Mouse (Mus musculus): ENCODE measurements around the gene Hps6. TPM values are rescaled to one million over a fixed set of nuclear protein-coding genes. Genes with fewer than 3 reads are reported as not detected.

Gene Hps6
- polyA plus RNA-seq, 1 experiment: 7.4 TPM

GRCm38 (mm10) chr19:45993981-45994737 lies 9.1 kb upstream of the Hps6 start:
- H3K4me3 ChIP-seq (ENCODE audit: extremely low read depth, insufficient read depth, insufficient read length): no peak overlapping the region
- H3K36me3 ChIP-seq (ENCODE audit: control insufficient read depth, insufficient read depth, low read length): no peaks in the 10 kb centered on the region
- no peak overlapping the region for H3K27ac ChIP-seq (ENCODE audit: insufficient read depth, low read length)
- TF ChIP-seq CTCF (IDR thresholded peaks at IDR 0.05; ENCODE audit: extremely low read depth, insufficient read depth, insufficient read length, insufficient replicate concordance) (no peak), POLR2A (IDR thresholded peaks at IDR 0.05; ENCODE audit: low read depth, low read length) (no peak)
- no peaks in the 10 kb centered on the region for H3K27me3 ChIP-seq (ENCODE audit: control insufficient read depth, insufficient read depth, low read length)
- peaks cover 2% of the 10 kb centered on the region; the same call in 1 of the 2 replicates for H3K4me1 ChIP-seq (ENCODE audit: control insufficient read depth, insufficient read depth, insufficient read length)
- no peak for DNase-seq (ENCODE audit: low read depth in 1 of 2, low spot score in 2 of 2)
- 93% methylated on average over 13 of the region's 13 CpGs for WGBS

- no peak for DNase-seq (ENCODE audit: low read depth in 1 of 2, low spot score in 2 of 2)
- Histone ChIP-seq H3K27ac (ENCODE audit: insufficient read depth, low read length) (peak overlapping the region; percentile 99; the same call in 1 of the 2 replicates), H3K4me1 (ENCODE audit: control insufficient read depth, insufficient read depth, insufficient read length) (peaks cover 2% of the 10 kb centered on the region; the same call in 1 of the 2 replicates), H3K27me3 (ENCODE audit: control insufficient read depth, insufficient read depth, low read length) (no peaks in the 10 kb centered on the region), H3K36me3 (ENCODE audit: control insufficient read depth, insufficient read depth, low read length) (no peaks in the 10 kb centered on the region), H3K4me3 (ENCODE audit: extremely low read depth, insufficient read depth, insufficient read length) (0 out of 2 replicates have a peak overlapping the region, but pooled peaks have one; percentile 14)
- 40% methylated on average over 5 of the region's 5 CpGs for WGBS
- no peak for TF ChIP-seq CTCF (IDR thresholded peaks at IDR 0.05; ENCODE audit: extremely low read depth, insufficient read depth, insufficient read length, insufficient replicate concordance)
- no peak for TF ChIP-seq POLR2A (IDR thresholded peaks at IDR 0.05; ENCODE audit: low read depth, low read length)
These were observed 5.9 kb upstream of the Hps6 start for GRCm38 (mm10) chr19:45997365-45997764.

- 1% methylated on average over 74 of the region's 76 CpGs for WGBS
- peak; percentile 25 for TF ChIP-seq POLR2A (IDR thresholded peaks at IDR 0.05; ENCODE audit: low read depth, low read length)
- no peak for TF ChIP-seq CTCF (IDR thresholded peaks at IDR 0.05; ENCODE audit: extremely low read depth, insufficient read depth, insufficient read length, insufficient replicate concordance)
- Histone ChIP-seq H3K27me3 (ENCODE audit: control insufficient read depth, insufficient read depth, low read length) (no peaks in the 10 kb centered on the region), H3K4me1 (ENCODE audit: control insufficient read depth, insufficient read depth, insufficient read length) (peaks cover 2% of the 10 kb centered on the region; the same call in 1 of the 2 replicates), H3K36me3 (ENCODE audit: control insufficient read depth, insufficient read depth, low read length) (no peaks in the 10 kb centered on the region), H3K4me3 (ENCODE audit: extremely low read depth, insufficient read depth, insufficient read length) (peak within 1 kb of the TSS; percentile 85), H3K27ac (ENCODE audit: insufficient read depth, low read length) (peak within 1 kb of the TSS; percentile 99)
- peak; percentile 87 to 95 for DNase-seq (ENCODE audit: low read depth in 1 of 2, low spot score in 2 of 2)
These were observed 5.3 kb upstream of the Hps6 start, which contains the start of gene Armh3 for GRCm38 (mm10) chr19:45997785-45998693. TSS of gene Armh3 (minus strand) at chr19:45998488.

- Histone ChIP-seq H3K27me3 (ENCODE audit: control insufficient read depth, insufficient read depth, low read length) (no peaks in the 10 kb centered on the region), H3K27ac (ENCODE audit: insufficient read depth, low read length) (no peak overlapping the region), H3K4me1 (ENCODE audit: control insufficient read depth, insufficient read depth, insufficient read length) (peaks cover 2% of the 10 kb centered on the region; the same call in 1 of the 2 replicates), H3K36me3 (ENCODE audit: control insufficient read depth, insufficient read depth, low read length) (no peaks in the 10 kb centered on the region), H3K4me3 (ENCODE audit: extremely low read depth, insufficient read depth, insufficient read length) (peak overlapping the region; percentile 85; the same call in 1 of the 2 replicates)
- TF ChIP-seq CTCF (IDR thresholded peaks at IDR 0.05; ENCODE audit: extremely low read depth, insufficient read depth, insufficient read length, insufficient replicate concordance) (no peak), POLR2A (IDR thresholded peaks at IDR 0.05; ENCODE audit: low read depth, low read length) (no peak)
- DNase-seq (ENCODE audit: low read depth in 1 of 2, low spot score in 2 of 2): no peak
- WGBS: 13% methylated on average over 8 of the region's 8 CpGs
These were observed 4.6 kb upstream of the Hps6 start for GRCm38 (mm10) chr19:45998694-45999217.

GRCm38 (mm10) chr19:45999378-45999777 lies 3.9 kb upstream of the Hps6 start:
- 51% methylated on average over 1 of the region's 1 CpGs for WGBS
- Histone ChIP-seq H3K36me3 (ENCODE audit: control insufficient read depth, insufficient read depth, low read length) (no peaks in the 10 kb centered on the region), H3K27me3 (ENCODE audit: control insufficient read depth, insufficient read depth, low read length) (no peaks in the 10 kb centered on the region), H3K4me1 (ENCODE audit: control insufficient read depth, insufficient read depth, insufficient read length) (peaks cover 8% of the 10 kb centered on the region; the same call in 1 of the 2 replicates), H3K4me3 (ENCODE audit: extremely low read depth, insufficient read depth, insufficient read length) (no peak overlapping the region), H3K27ac (ENCODE audit: insufficient read depth, low read length) (no peak overlapping the region)
- DNase-seq (ENCODE audit: low read depth in 1 of 2, low spot score in 2 of 2): no peak
- TF ChIP-seq POLR2A (IDR thresholded peaks at IDR 0.05; ENCODE audit: low read depth, low read length) (no peak), CTCF (IDR thresholded peaks at IDR 0.05; ENCODE audit: extremely low read depth, insufficient read depth, insufficient read length, insufficient replicate concordance) (no peak)

GRCm38 (mm10) chr19:46002279-46002678 lies 1.0 kb upstream of the Hps6 start:
- H3K36me3 ChIP-seq (ENCODE audit: control insufficient read depth, insufficient read depth, low read length): peaks cover 3% of the 10 kb centered on the region; the same call in 1 of the 2 replicates
- no peak for TF ChIP-seq CTCF (IDR thresholded peaks at IDR 0.05; ENCODE audit: extremely low read depth, insufficient read depth, insufficient read length, insufficient replicate concordance)
- TF ChIP-seq POLR2A (IDR thresholded peaks at IDR 0.05; ENCODE audit: low read depth, low read length): no peak
- H3K4me3 ChIP-seq (ENCODE audit: extremely low read depth, insufficient read depth, insufficient read length): no peak overlapping the region
- H3K27me3 ChIP-seq (ENCODE audit: control insufficient read depth, insufficient read depth, low read length): no peaks in the 10 kb centered on the region
- WGBS: 47% methylated on average over 9 of the region's 9 CpGs
- no peak overlapping the region for H3K27ac ChIP-seq (ENCODE audit: insufficient read depth, low read length)
- DNase-seq (ENCODE audit: low read depth in 1 of 2, low spot score in 2 of 2): no peak
- peaks cover 22% of the 10 kb centered on the region for H3K4me1 ChIP-seq (ENCODE audit: control insufficient read depth, insufficient read depth, insufficient read length)

All from spleen, adult 2 months (tissue).